Comparison of ENCODE assay signal across 28 mouse cellular contexts in genomic region chr16:31305199-31305919, GRCm38 (mm10). TPM values are rescaled to one million over a fixed set of nuclear protein-coding genes. Genes with fewer than 3 reads are reported as not detected.
DNase-seq lines count a peak whose midpoint lies in the region; ATAC-seq and TF ChIP-seq lines count a peak whose summit lies in the region.
"Had no signal": no experiment of that assay in that cellular context is flagged by ENCODE, and none has a peak within 500 bp of the region (broad histone marks: within the 10 kb centered on the region; RNA-seq: fewer than 3 reads in every experiment).

No protein-coding gene starts in this region.

- H3K36me3 ChIP-seq in embryonic facial prominence, embryonic 11.5 days (replicated peaks; ENCODE audit: control insufficient read depth, insufficient read depth, low read depth, low read length), result no peaks in the 10 kb centered on the region
- no peaks in the 10 kb centered on the region for H3K36me3 ChIP-seq in embryonic facial prominence, embryonic 10.5 days (replicated peaks)
- no peaks in the 10 kb centered on the region for H3K36me3 ChIP-seq in midbrain, embryonic 11.5 days (ENCODE audit: control insufficient read depth, insufficient read depth, low read length)
- H3K36me3 ChIP-seq in midbrain, embryonic 10.5 days, result no peaks in the 10 kb centered on the region
- H3K36me3 ChIP-seq in ES-E14 (ENCODE audit: control insufficient read depth, insufficient read depth, low read length, poor library complexity, severe bottlenecking), result no peaks in the 10 kb centered on the region
- H3K36me3 ChIP-seq in myocyte (ENCODE audit: control insufficient read depth, insufficient read depth), result no peaks in the 10 kb centered on the region
- H3K36me3 ChIP-seq: embryonic facial prominence, embryonic 13.5 days; embryonic facial prominence, embryonic 15.5 days; forebrain, embryonic 10.5 days; forebrain, embryonic 12.5 days; G1E had no signal

- no peak for TF ChIP-seq POLR2A in myocyte (IDR thresholded peaks at IDR 0.05; ENCODE audit: insufficient read length, low read depth)

- H3K27ac ChIP-seq in embryonic facial prominence, embryonic 11.5 days (replicated peaks; ENCODE audit: low read depth, low read length), result no peak overlapping the region
- H3K27ac ChIP-seq in embryonic facial prominence, embryonic 10.5 days (replicated peaks), result no peak overlapping the region
- H3K27ac ChIP-seq in midbrain, embryonic 11.5 days (ENCODE audit: low read depth, low read length), result no peak overlapping the region
- no peak overlapping the region for H3K27ac ChIP-seq in midbrain, embryonic 10.5 days (replicated peaks)
- no peak overlapping the region for H3K27ac ChIP-seq in ES-E14 (ENCODE audit: insufficient read depth, low read depth, low read length, poor library complexity, severe bottlenecking)
- H3K27ac ChIP-seq: embryonic facial prominence, embryonic 13.5 days; embryonic facial prominence, embryonic 15.5 days; forebrain, embryonic 10.5 days; forebrain, embryonic 12.5 days had no signal

- H3K9me3 ChIP-seq in embryonic facial prominence, embryonic 11.5 days (replicated peaks; ENCODE audit: control insufficient read depth, low read length), result no peaks in the 10 kb centered on the region
- no peaks in the 10 kb centered on the region for H3K9me3 ChIP-seq in embryonic facial prominence, embryonic 10.5 days
- no peaks in the 10 kb centered on the region for H3K9me3 ChIP-seq in midbrain, embryonic 11.5 days (ENCODE audit: control insufficient read depth, low read length)
- H3K9me3 ChIP-seq in midbrain, embryonic 10.5 days (replicated peaks), result no peaks in the 10 kb centered on the region
- H3K9me3 ChIP-seq in ES-E14 (ENCODE audit: control insufficient read depth, insufficient read depth, low read depth, low read length), result no peaks in the 10 kb centered on the region; the same call in 1 of the 2 replicates
- H3K9me3 ChIP-seq: embryonic facial prominence, embryonic 13.5 days; embryonic facial prominence, embryonic 15.5 days; forebrain, embryonic 10.5 days; forebrain, embryonic 12.5 days; G1E had no signal

- H3K9ac ChIP-seq in embryonic facial prominence, embryonic 11.5 days (replicated peaks; ENCODE audit: low read length), result no peak overlapping the region
- H3K9ac ChIP-seq in midbrain, embryonic 11.5 days (ENCODE audit: low read length), result no peak overlapping the region
- no peak overlapping the region for H3K9ac ChIP-seq in ES-E14 (ENCODE audit: insufficient read depth, low read depth, low read length, poor library complexity, severe bottlenecking)
- H3K9ac ChIP-seq: embryonic facial prominence, embryonic 13.5 days; embryonic facial prominence, embryonic 15.5 days; forebrain, embryonic 12.5 days had no signal

- H3K4me2 ChIP-seq in embryonic facial prominence, embryonic 11.5 days (ENCODE audit: low read depth, low read length), result no peak overlapping the region
- no peak overlapping the region for H3K4me2 ChIP-seq in midbrain, embryonic 11.5 days
- H3K4me2 ChIP-seq in myocyte (ENCODE audit: low read depth), result no peak overlapping the region
- H3K4me2 ChIP-seq: embryonic facial prominence, embryonic 13.5 days; embryonic facial prominence, embryonic 15.5 days; forebrain, embryonic 12.5 days had no signal

- no peaks in the 10 kb centered on the region for H3K4me1 ChIP-seq in embryonic facial prominence, embryonic 11.5 days (ENCODE audit: control insufficient read depth, insufficient read depth, low read length)
- H3K4me1 ChIP-seq in embryonic facial prominence, embryonic 10.5 days, result peaks cover 14% of the 10 kb centered on the region
- peaks cover 9% of the 10 kb centered on the region for H3K4me1 ChIP-seq in midbrain, embryonic 11.5 days (ENCODE audit: control insufficient read depth, insufficient read depth, low read length)
- H3K4me1 ChIP-seq in midbrain, embryonic 10.5 days, result peaks cover 15% of the 10 kb centered on the region
- H3K4me1 ChIP-seq in ES-E14 (ENCODE audit: control insufficient read depth in 2 of 2, insufficient read depth in 2 of 2, low read length in 2 of 2, poor library complexity in 1 of 2), result peaks cover 9 to 21% of the 10 kb centered on the region in 2 experiments

- DNase-seq in embryonic facial prominence, embryonic 11.5 days (ENCODE audit: low spot score), result peak; percentile 13
- no peak for DNase-seq in embryonic facial prominence, embryonic 10.5 days (ENCODE audit: low spot score)
- peak; percentile 70 for DNase-seq in midbrain, embryonic 11.5 days (ENCODE audit: low spot score, missing footprints)
- no peak for DNase-seq in midbrain, embryonic 10.5 days (ENCODE audit: low spot score)
- DNase-seq in ES-E14 (ENCODE audit: low read depth, low spot score), result no peak
- DNase-seq in thymus, postnatal 4 days, result no peak
- DNase-seq: adrenal gland, adult 2 months; adrenal gland, postnatal 10 days; adrenal gland, postnatal 25 days; B cell, adult 2 months; cerebellum, adult 11 months; cerebellum, adult 18-20 months; cerebellum, adult 8-10 months; cerebellum, adult 9-11 months; cerebellum, postnatal 14 days; cerebellum, postnatal 36 days; embryo, embryonic 11 days had no signal

- in situ Hi-C loops in ES-E14 (cut with MboI; ENCODE audit: low sequenced_read_pairs in 2 of 2, unreplicated experiment in 2 of 2), result no loop called here

- H3K79me2 ChIP-seq in myocyte (ENCODE audit: control insufficient read depth, insufficient read depth), result no peaks in the 10 kb centered on the region

- no peak overlapping the region for H3ac ChIP-seq in myocyte (ENCODE audit: control insufficient read depth, insufficient read length)

- ATAC-seq in embryonic facial prominence, embryonic 11.5 days (replicated peaks; ENCODE audit: insufficient number of reproducible peaks, low FRiP score, low TSS enrichment, low read depth), result no peak
- no peak for ATAC-seq in midbrain, embryonic 11.5 days (ENCODE audit: low FRiP score)
- ATAC-seq in CD4-positive, CD25-positive, alpha-beta regulatory T cell, adult 4 months, result no peak
- ATAC-seq: forebrain, embryonic 14.5 days; forebrain, embryonic 16.5 days had no signal

- no peak overlapping the region for H3K4me3 ChIP-seq in embryonic facial prominence, embryonic 11.5 days (ENCODE audit: low read depth, low read length)
- no peak overlapping the region for H3K4me3 ChIP-seq in embryonic facial prominence, embryonic 10.5 days
- no peak overlapping the region for H3K4me3 ChIP-seq in midbrain, embryonic 11.5 days (ENCODE audit: low read depth, low read length)
- no peak overlapping the region for H3K4me3 ChIP-seq in midbrain, embryonic 10.5 days
- H3K4me3 ChIP-seq in ES-E14 (ENCODE audit: insufficient read depth in 1 of 2, low read depth in 1 of 2, low read length in 2 of 2, poor library complexity in 1 of 2, severe bottlenecking in 1 of 2) (no peak overlapping the region), myocyte (no peak overlapping the region)
- H3K4me3 ChIP-seq: embryonic facial prominence, embryonic 13.5 days; embryonic facial prominence, embryonic 15.5 days; erythroblast, embryonic 14.5 days; forebrain, embryonic 10.5 days; forebrain, embryonic 12.5 days had no signal

- WGBS in embryonic facial prominence, embryonic 11.5 days, result 63% methylated on average over 5 of the region's 5 CpGs
- WGBS in embryonic facial prominence, embryonic 10.5 days, result 73% methylated on average over 5 of the region's 5 CpGs
- 76% methylated on average over 5 of the region's 5 CpGs for WGBS in midbrain, embryonic 11.5 days
- 74% methylated on average over 5 of the region's 5 CpGs for WGBS in midbrain, embryonic 10.5 days

- H3K27me3 ChIP-seq in embryonic facial prominence, embryonic 11.5 days (ENCODE audit: control insufficient read depth, insufficient read depth, low read length), result no peaks in the 10 kb centered on the region
- H3K27me3 ChIP-seq in embryonic facial prominence, embryonic 10.5 days (replicated peaks; ENCODE audit: low read depth, poor library complexity, severe bottlenecking), result 0 out of 2 replicates have a peak, but pooled peaks cover 5% of the 10 kb centered on the region
- H3K27me3 ChIP-seq in midbrain, embryonic 11.5 days (ENCODE audit: control insufficient read depth, insufficient read depth, low read length), result no peaks in the 10 kb centered on the region
- no peaks in the 10 kb centered on the region for H3K27me3 ChIP-seq in midbrain, embryonic 10.5 days (ENCODE audit: low read depth, poor library complexity, severe bottlenecking)
- H3K27me3 ChIP-seq in myocyte (ENCODE audit: control insufficient read depth, insufficient read depth, insufficient read length), result no peaks in the 10 kb centered on the region
- H3K27me3 ChIP-seq: embryonic facial prominence, embryonic 13.5 days; embryonic facial prominence, embryonic 15.5 days; forebrain, embryonic 12.5 days had no signal

TF ChIP-seq in ES-E14, 5 proteins besides CTCF, POLR2A, EP300 and RAD21:
- TF ChIP-seq MAFK (IDR thresholded peaks at IDR 0.05; ENCODE audit: insufficient read depth, low read depth, low read length) (peak; percentile 92), CHD2 (IDR thresholded peaks at IDR 0.05; ENCODE audit: low read depth, low read length) (no peak), ZC3H11A (IDR thresholded peaks at IDR 0.05; ENCODE audit: borderline replicate concordance, low read depth, low read length) (no peak)

TF ChIP-seq in myocyte, 11 proteins besides CTCF, POLR2A, EP300 and RAD21 (continues in another document):
- TF ChIP-seq USF1 (IDR thresholded peaks at IDR 0.05; ENCODE audit: low read depth) (peak; percentile 0), E2F4 (IDR thresholded peaks at IDR 0.05; ENCODE audit: insufficient read depth) (no peak), REST (IDR thresholded peaks at IDR 0.05; ENCODE audit: insufficient read depth, insufficient read length) (no peak), SRF (IDR thresholded peaks at IDR 0.05; ENCODE audit: control insufficient read depth, insufficient read length, low read depth) (no peak)

RNA-seq across cellular contexts. Expression of gene Apod, which starts 9.2 kb away (rescaled TPM):
- 13.2 and 13.5 TPM in 2 replicates for polyA plus RNA-seq in embryonic facial prominence, embryonic 11.5 days (2014; fragmentation: Nextera tagmentation; extraction: Ambion mirVana)
- 5.0 and 6.1 TPM in 2 replicates for polyA plus RNA-seq in embryonic facial prominence, embryonic 10.5 days (2016; fragmentation: Nextera tagmentation; extraction: Ambion mirVana)
- polyA plus RNA-seq in midbrain, embryonic 11.5 days (2014; fragmentation: Nextera tagmentation; extraction: Ambion mirVana), result 49.9 and 55.1 TPM in 2 replicates
- polyA plus RNA-seq in midbrain, embryonic 10.5 days (2016; fragmentation: Nextera tagmentation; extraction: Ambion mirVana), result 17.4 and 29.0 TPM in 2 replicates
- 10.6 and 22.7 TPM in 2 replicates for total RNA-seq in ES-E14 (2012; rRNA removed)
- 1.2 TPM for polyA plus RNA-seq in myocyte (2012; fragmentation: generic; extraction: Trizol)
- polyA plus RNA-seq in CD4-positive, CD25-positive, alpha-beta regulatory T cell, adult 4 months (2017; shearing (Covaris generic)), result not detected
- total RNA-seq: common myeloid progenitor, adult 5-6 weeks; G1E had no signal
- polyA plus RNA-seq: erythroblast, embryonic 14.5 days; G1E had no signal

RNA-seq across cellular contexts. Expression of gene Ppp1r2, which starts 30.3 kb away (rescaled TPM):
- polyA plus RNA-seq in embryonic facial prominence, embryonic 11.5 days (2014; fragmentation: Nextera tagmentation; extraction: Ambion mirVana), result 89.5 and 98.4 TPM in 2 replicates
- polyA plus RNA-seq in embryonic facial prominence, embryonic 10.5 days (2016; fragmentation: Nextera tagmentation; extraction: Ambion mirVana), result 87.2 and 91.8 TPM in 2 replicates
- 109 and 114 TPM in 2 replicates for polyA plus RNA-seq in midbrain, embryonic 11.5 days (2014; fragmentation: Nextera tagmentation; extraction: Ambion mirVana)
- polyA plus RNA-seq in midbrain, embryonic 10.5 days (2016; fragmentation: Nextera tagmentation; extraction: Ambion mirVana), result 96.7 and 101 TPM in 2 replicates
- total RNA-seq in ES-E14 (2012; rRNA removed), result 49.9 and 63.1 TPM in 2 replicates
- polyA plus RNA-seq in myocyte (2012; fragmentation: generic; extraction: Trizol), result 35.7 TPM
- polyA plus RNA-seq in CD4-positive, CD25-positive, alpha-beta regulatory T cell, adult 4 months (2017; shearing (Covaris generic)), result 10 to 100 TPM; 10.9 to 16.2 TPM

Comparison
In these comparisons a context has a peak if more than half of its experiments do, and no peak if none do; other contexts are left out.
1. DNase-seq: peak in embryonic facial prominence, embryonic 11.5 days (single experiment) and midbrain, embryonic 11.5 days (single experiment); none in embryonic facial prominence, embryonic 10.5 days (single experiment), midbrain, embryonic 10.5 days (single experiment), ES-E14 (single experiment) and thymus, postnatal 4 days (single experiment).